Mouse (Mus musculus) activated CD4-positive, CD25-positive, alpha-beta regulatory T cell, adult 4 months (primary cell): Measurements from ENCODE around the gene Slc2a4. TPM values are rescaled to one million over a fixed set of nuclear protein-coding genes. Genes with fewer than 3 reads are reported as not detected.
"Not testable (repeated sequence)": the region's sequence is repeated elsewhere in the genome, so short reads cannot be mapped to it uniquely, and the experiment has no call there.

Source experiments
- ATAC-seq: one replicate; pipeline ENCODE4 v1.8.0; 2017
- polyA plus RNA-seq, 2 experiments: library from polyadenylated mRNA; unstranded; fragments of 100-300 nt; shearing (Covaris generic); gene quantifications; one replicate each; pipeline ENCODE4 v1.2.1; 2017

Slc2a4 gene
- polyA plus RNA-seq, 2 experiments from 2014 or later = not detected

DNA sequence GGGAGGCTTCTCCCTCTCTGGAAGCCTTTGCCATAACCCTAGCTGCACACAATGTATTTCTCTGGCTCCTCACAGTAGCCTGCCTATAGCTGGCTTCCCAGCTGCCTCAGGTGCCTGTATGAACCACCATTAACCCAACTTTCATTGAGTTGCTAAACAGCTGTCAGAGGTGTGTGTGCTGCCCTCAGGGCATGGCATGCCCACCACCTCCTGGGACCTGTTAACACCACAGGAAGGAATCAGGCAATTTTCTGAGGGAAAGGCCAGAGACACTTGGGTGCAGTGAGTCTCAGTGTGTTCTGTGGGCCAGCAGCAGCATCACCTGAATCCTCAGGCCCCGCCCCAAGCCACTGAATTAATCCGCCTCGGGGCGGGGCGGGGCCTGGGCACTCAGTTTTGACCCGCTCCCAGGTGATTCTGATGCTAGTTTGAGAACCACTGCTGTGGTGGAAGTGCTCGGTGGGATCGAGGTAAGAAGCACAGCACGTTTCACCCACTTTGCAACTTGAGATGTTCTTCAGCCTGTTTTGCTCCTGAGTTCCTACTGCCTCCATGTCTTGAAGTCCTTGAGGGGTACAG lies 9.5 kb downstream of the Slc2a4 start:
- ATAC-seq = no peak

DNA sequence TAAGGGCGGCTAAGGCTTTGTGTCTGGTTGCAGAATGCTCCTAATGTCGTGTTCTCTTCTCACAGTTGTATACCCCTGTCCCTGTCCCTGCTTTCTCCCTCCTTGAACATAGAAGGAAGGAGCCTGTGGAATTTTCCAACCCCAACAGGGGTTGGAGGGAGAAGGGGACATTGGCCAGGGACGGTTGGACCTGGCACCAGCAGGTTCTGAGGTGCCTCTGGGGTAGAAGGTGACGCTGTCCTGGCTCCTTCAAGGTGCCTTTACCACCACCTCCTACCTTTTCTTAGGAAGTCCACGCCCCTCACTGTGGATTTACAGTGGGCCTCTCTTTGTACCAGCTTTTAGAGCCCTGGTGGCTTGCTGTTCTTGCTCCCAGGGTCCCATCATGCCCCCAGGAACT lies 10.2 kb downstream of the Slc2a4 start:
- no peak for ATAC-seq

DNA sequence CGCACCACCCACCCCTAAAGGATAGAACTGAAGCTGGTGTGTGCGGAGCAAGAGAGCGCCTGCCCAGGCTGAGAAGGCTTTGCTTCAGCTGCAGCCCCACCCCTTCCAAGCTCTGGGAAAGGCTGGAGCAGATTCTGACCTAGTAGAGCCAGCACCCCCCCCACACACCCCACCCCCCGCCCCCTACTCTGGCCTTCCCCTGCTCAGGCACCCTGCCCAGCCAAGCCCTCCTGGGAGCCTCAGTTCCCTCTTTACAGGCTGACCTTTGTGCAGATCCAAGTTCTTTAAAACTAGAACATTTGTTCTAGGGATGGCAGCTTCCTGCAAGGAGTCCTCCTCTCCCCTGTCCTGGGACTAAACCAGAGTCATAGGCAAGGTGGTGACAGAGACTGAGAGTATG lies 10.6 kb downstream of the Slc2a4 start:
- ATAC-seq = no peak

GRCm38 (mm10) chr11:69936714-69937347 lies 11.2 kb downstream of the Slc2a4 start:
- ATAC-seq = no peak

DNA sequence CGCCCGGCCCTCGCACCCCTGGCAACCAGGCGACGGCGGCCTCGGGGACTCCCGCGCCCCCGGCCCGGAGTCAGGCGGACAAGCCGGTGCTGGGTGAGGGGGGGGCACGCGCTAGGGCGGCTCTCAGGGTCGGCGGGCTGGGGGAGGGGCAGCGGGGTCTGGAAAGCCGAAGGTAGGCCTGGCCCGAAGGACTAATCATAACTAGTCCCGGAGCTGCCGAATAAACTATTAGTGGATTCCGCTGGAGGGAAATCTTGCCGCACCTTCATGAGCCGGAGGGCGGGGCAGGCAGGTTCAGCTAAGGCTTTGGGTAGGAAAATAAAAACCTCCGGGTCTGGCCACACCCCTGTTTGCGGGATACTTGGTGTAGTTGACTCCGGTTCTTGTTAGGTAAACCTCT lies 11.8 kb downstream of the Slc2a4 start:
- ATAC-seq = no peak

GRCm38 (mm10) chr11:69935137-69935879 lies 12.7 kb downstream of the Slc2a4 start, which contains the start of gene Ybx2:
TSS of gene Ybx2 (plus strand) at chr11:69935796.
- ATAC-seq = peak; percentile 77

- ATAC-seq = no peak
These were observed 13.3 kb downstream of the Slc2a4 start for GRCm38 (mm10) chr11:69934681-69935080.

DNA sequence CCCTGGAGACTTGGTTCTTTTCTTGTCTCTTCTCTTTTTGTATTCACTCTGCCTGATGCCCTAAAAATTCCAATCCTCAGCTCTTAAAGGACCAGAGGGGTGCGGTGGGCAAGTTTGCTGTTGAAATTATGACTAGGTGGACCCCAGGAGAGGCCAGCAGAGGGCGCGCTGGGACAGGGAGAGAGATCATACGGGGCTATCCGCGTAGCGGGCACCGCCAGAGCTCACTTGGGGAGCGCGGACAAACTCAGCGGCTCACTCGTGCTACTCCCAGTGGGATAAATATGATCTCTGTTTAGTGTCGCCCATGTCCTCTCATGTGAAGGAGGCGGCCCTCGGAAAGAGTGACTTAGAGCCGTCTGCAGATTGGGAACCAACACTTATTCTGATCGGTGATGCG lies 13.8 kb downstream of the Slc2a4 start:
- peak; percentile 47 for ATAC-seq

DNA sequence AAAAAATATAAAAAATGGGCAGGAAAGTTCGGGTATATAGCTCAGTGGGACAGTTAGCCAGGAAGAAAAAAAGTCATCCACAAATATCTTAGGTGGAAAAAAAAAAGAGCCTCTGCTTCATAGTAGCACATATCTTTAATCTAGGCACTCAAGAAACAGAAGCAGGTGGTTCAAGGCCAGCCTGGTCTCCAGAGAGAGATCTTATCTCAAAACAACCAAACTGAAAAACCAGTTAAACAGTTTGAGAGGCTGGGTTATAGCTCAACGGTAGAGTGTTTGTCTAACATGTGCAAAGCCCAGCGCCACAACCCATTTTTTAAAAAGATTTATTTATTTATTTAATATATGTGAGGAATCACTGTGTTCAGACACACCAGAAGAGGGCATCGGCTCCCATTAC lies 14.9 kb downstream of the Slc2a4 start:
- no peak for ATAC-seq

- ATAC-seq = no peak
These were observed 15.7 kb downstream of the Slc2a4 start for GRCm38 (mm10) chr11:69932254-69932653.

DNA sequence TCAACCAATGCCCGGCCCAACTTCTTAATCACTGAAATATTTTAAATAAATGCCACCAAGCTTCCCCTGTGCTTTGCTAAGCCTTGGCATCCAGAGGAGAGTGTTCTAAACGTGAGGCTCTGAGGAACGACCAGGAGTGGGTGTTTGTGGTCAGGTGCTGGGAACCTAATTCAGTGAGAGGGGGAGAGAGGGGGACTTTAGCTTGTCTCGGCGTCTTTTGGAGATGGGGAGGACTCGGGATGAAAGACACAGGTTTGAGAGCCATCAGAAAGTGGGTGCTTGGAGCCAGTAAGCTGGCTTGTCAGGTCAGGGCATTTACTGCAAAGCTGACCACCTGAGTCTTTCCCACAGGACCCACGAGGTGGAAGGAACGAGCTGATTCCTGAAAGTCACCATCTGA lies 16.2 kb downstream of the Slc2a4 start:
- ATAC-seq = no peak

GRCm38 (mm10) chr11:69930967-69931537 lies 16.9 kb downstream of the Slc2a4 start:
- no peak for ATAC-seq

DNA sequence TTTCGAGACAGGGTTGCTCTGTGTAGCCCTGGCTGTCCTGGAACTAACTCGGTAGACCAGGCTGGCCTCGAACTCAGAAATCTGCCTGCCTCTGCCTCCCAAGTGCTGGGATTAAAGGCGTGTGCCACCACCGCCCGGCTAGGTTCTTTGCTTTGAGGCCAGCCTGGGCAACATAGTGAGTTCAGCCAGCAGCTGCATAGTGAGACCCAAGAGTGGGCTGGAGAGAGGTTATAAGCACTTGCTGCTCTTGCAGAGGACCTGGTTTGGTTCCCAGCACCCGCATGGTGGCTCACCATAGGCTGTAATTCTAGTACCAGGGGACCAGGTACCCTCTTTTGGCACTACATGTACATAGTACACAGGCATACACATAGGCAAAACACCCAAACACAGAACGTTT lies 17.8 kb downstream of the Slc2a4 start:
- ATAC-seq = not testable (repeated sequence)

DNA sequence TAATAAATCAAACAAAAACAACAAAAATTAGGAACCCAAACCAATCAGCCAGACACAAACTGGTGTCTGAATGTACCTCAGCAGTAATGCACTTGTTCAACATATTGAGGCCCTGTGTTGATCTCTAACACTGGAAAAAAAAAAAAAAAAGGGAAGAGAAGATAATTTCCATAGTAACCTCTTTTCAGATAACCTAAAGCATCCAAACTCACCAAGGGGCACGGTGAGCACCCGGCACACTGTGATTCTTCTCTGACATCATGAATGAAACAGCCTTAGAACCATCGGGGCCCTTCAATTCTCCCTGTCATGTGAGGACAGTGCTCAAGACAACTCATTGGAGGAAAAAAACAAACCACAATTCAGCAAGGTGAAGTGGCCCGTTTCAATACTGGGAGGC lies 18.3 kb downstream of the Slc2a4 start:
- ATAC-seq = no peak

- no peak for ATAC-seq
These were observed 20.5 kb downstream of the Slc2a4 start for GRCm38 (mm10) chr11:69927501-69927900.

- ATAC-seq = no peak
These were observed 25.2 kb downstream of the Slc2a4 start for GRCm38 (mm10) chr11:69922796-69923195.

DNA sequence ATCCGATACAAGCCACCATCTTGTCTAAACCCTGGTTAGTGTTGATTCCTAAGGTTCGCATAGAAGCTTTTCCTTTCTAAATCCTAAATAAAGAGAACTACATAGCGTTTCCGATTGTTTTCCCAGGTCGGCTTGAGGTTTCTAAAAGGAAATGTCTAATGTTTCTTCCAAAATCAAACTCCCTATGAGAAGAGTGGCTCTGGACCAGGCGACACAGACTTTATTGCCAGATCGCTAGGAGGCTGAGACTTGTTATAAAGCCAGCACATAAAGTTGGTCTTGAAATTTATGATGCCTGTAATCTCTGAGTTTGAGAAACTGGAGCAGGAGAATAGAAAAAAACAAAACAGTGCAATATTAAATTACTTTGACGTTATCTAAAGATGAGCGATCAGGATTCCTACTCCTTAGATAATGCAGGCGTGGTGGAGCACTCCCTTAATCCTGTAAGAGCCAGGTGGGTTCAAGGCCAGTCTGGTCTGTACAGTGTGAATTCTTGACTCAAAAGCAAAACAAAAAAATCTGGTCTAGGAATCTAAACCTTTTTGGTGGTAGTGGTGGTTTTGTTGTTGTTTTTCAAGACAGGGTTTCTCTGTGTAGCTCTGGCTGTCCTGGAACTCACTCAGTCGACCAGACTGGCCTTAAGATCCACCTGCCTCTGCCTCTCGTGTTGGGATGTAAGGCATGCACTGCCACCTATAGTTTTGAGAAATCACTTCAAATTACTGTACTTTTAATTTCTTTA lies 25.8 kb downstream of the Slc2a4 start:
- no peak for ATAC-seq

- peak; percentile 77 for ATAC-seq
These were observed 26.6 kb downstream of the Slc2a4 start, which contains the start of gene Eif5a for GRCm38 (mm10) chr11:69921114-69922011. TSS of gene Eif5a (minus strand) at chr11:69921958.

DNA sequence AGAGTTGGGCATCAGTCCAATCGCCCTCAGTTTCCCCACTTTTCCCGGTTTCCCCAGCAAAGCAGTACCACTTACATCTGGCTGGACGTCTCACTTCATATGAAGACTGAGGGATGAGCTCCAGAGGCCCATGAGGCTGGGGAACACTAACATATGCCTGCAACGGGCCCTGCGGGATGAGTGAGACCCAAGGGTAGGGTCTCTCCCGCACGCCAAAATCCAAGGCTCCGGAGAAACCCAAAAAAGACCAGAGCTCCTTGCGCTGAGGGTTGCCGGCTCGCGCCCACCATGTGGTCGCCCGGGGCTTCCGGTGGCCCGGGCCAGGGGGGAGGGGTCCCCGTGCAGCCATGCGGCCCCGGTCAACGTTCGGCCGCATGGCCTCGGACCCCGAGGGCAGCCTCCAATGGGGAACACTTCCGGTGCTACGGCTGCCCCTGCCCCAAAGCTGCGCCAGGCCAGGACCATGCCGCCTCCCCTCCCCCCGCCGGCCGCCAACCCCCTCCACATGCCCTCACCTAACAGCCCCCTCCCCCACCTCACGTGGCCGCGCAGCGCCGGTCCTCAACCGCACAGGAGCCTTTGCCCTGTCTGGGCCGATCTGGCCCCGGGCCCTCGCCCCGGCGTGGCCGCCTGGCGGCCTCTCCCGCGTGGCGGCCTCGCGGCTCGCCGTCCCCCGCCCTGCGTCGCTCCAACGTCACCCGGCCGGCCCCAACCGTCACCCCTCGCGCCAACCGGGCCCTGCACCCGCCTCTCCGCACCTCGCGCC lies 27.5 kb downstream of the Slc2a4 start:
- no peak for ATAC-seq

DNA sequence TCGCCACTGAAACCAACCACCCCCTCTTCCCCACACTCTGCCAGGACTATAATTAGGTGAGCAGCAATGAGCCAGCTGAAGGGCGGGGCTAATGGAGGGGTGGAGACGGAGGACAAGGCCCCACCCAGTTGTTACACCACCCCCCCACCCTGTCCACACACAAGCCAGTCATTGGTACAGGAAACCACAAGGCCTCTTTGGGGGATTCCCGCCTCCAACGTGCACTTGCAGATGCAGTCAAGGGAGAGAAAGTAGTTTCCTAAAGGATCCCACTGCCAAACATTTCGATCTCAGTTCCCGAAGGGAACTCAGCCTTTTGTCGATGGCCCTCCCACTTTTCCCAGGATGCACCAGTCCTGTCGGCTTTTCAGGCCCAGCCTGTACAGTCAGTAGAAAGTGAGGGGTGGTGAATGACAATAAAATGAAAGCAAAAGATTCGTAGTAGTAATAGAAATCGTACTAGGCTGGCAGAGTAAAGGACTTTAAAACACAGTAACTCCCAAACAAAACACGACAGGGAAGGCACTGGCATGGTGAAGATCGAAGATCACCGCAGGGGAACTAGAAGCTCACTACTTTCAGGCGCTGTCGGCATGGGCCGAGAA lies 28.2 kb downstream of the Slc2a4 start:
- ATAC-seq = peak; percentile 47
